Mouse (Mus musculus) myocyte (in vitro differentiated cells): ENCODE measurements around the gene Nudt2.

Experiments used
- MAX ChIP-seq: IDR thresholded peaks from one replicate; pipeline ENCODE4 v1.6.1; 2011; ENCODE audit warnings: low read depth, mild to moderate bottlenecking, control low read depth
- MYOG ChIP-seq, 3 experiments: IDR thresholded peaks; one replicate each; pipeline ENCODE4 v1.6.1; 2011; ENCODE audit warnings: control low read depth in 2 of 3, low read depth in 2 of 3, mild to moderate bottlenecking in 2 of 3; ENCODE audit not compliant: insufficient read length in 2 of 3, control insufficient read depth in 1 of 3, insufficient read depth in 1 of 3
- POLR2A ChIP-seq: IDR thresholded peaks from one replicate; pipeline ENCODE4 v1.6.1; 2011; ENCODE audit warnings: low read depth, mild to moderate bottlenecking, control low read depth, moderate library complexity; ENCODE audit not compliant: insufficient read length
- POLR2AphosphoS2 ChIP-seq: IDR thresholded peaks from one replicate; pipeline ENCODE4 v1.6.1; 2011; ENCODE audit warnings: low read depth, control low read depth; ENCODE audit not compliant: insufficient read length
- USF1 ChIP-seq: IDR thresholded peaks from one replicate; pipeline ENCODE4 v1.6.1; 2011; ENCODE audit warnings: low read depth, mild to moderate bottlenecking, control low read depth, moderate library complexity

DNA sequence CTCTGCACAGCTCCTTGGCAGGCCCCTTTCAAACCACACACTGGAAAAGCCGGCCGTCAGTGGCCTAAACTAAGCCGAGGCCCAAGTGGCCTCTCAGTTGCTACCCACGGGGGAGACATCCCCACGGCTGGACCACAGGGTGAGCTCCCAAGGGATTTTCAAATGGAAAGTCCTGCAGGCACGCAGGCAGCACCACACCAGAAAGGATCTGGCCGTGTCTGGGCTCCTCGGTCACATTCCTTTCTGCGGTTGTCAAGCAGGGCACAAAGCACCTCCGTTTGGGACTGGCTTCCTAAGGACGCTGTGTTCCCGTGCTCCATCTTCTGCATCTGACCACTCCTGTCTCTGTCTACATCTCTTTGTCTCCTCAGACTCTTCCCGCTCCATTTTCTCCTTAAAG lies 62.1 kb downstream of the Nudt2 start:
- TF ChIP-seq USF1 (no peak), MAX (no peak), MYOG (IDR thresholded peaks at IDR 0.05; ENCODE audit: control insufficient read depth in 1 of 3, insufficient read depth in 1 of 3, insufficient read length in 2 of 3, low read depth in 2 of 3) (no peak), POLR2AphosphoS2 (no peak), POLR2A (no peak)
